Mouse (Mus musculus): Measurements from ENCODE around the gene Gga3. TPM values are rescaled to one million over a fixed set of nuclear protein-coding genes. Genes with fewer than 3 reads are reported as not detected.

Gene Gga3
- total and polyA plus RNA-seq, 3 experiments: 7.7 to 39.8 (median 18.7) TPM

- no peak for TF ChIP-seq ELF1 (IDR thresholded peaks at IDR 0.05; ENCODE audit: low read depth, low read length)
- TF ChIP-seq KAT2A (IDR thresholded peaks at IDR 0.05; ENCODE audit: insufficient replicate concordance, low read length): no peak
- TF ChIP-seq CHD1 (IDR thresholded peaks at IDR 0.05; ENCODE audit: low read depth, low read length): no peak; the same call in 1 of the 2 replicates
- no peak for TF ChIP-seq ZKSCAN1 (IDR thresholded peaks at IDR 0.05; ENCODE audit: borderline replicate concordance, low read depth, low read length)
- TF ChIP-seq TCF12 (IDR thresholded peaks at IDR 0.05; ENCODE audit: low read depth, low read length): no peak
- TF ChIP-seq GABPA (IDR thresholded peaks at IDR 0.05; ENCODE audit: insufficient replicate concordance, low read depth, low read length): no peak
Measured at GRCm38 (mm10) chr11:115535401-115536037, 68.3 kb downstream of the Gga3 start (continued).

GRCm38 (mm10) chr11:115534759-115535371 lies 69.0 kb downstream of the Gga3 start:
- in situ Hi-C loops (cut with MboI; ENCODE audit: low pct_ligation_motif_present, low pct_unique_long_range_greater_than_20kb, low sequenced_read_pairs): no loop called here
- TF ChIP-seq KAT2A (IDR thresholded peaks at IDR 0.05; ENCODE audit: insufficient replicate concordance, low read length) (no peak), MEF2A (IDR thresholded peaks at IDR 0.05; ENCODE audit: borderline replicate concordance, low read depth, low read length) (no peak), ZKSCAN1 (IDR thresholded peaks at IDR 0.05; ENCODE audit: borderline replicate concordance, low read depth, low read length) (no peak), NRF1 (IDR thresholded peaks at IDR 0.05; ENCODE audit: low read depth, low read length) (no peak), MAX (IDR thresholded peaks at IDR 0.05; ENCODE audit: low read length) (no peak), TCF12 (IDR thresholded peaks at IDR 0.05; ENCODE audit: low read depth, low read length) (no peak), CHD1 (IDR thresholded peaks at IDR 0.05; ENCODE audit: low read depth, low read length) (peak; percentile 77; the same call in 1 of the 2 replicates), USF1 (IDR thresholded peaks at IDR 0.05; ENCODE audit: low read depth, low read length) (no peak), SMC3 (IDR thresholded peaks at IDR 0.05; ENCODE audit: low read depth, low read length) (no peak), NELFE (IDR thresholded peaks at IDR 0.05; ENCODE audit: low read depth, low read length) (0 out of 2 replicates have a peak, but pooled peaks have one; percentile 10), EP300 (IDR thresholded peaks at IDR 0.05; ENCODE audit: low read length) (no peak), POLR2AphosphoS2 (IDR thresholded peaks at IDR 0.05; ENCODE audit: low read depth, low read length) (peak; percentile 51; the same call in 1 of the 2 replicates), IRF4 (IDR thresholded peaks at IDR 0.05; ENCODE audit: low read depth, low read length) (no peak), RAD21 (IDR thresholded peaks at IDR 0.05; ENCODE audit: low read depth, low read length) (no peak), TBP (conservative IDR thresholded peaks at IDR 0.05; ENCODE audit: low read depth, low read length) (no peak)

More at GRCm38 (mm10) chr11:115534759-115535371, 69.0 kb downstream of the Gga3 start:
- Histone ChIP-seq H3K9me3 (replicated peaks; ENCODE audit: low read length) (no peaks in the 10 kb centered on the region), H3K27me3 (replicated peaks) (no peaks in the 10 kb centered on the region), H3K79me2 (replicated peaks; ENCODE audit: control insufficient read depth, extremely low read depth, insufficient read depth, poor library complexity, severe bottlenecking) (peaks cover 56% of the 10 kb centered on the region), H3K4me2 (ENCODE audit: insufficient read depth, low read depth, poor library complexity, severe bottlenecking) (peak overlapping the region; percentile 97), H3K4me1 (ENCODE audit: control insufficient read depth in 1 of 2, insufficient read depth in 2 of 2) (peaks cover 9 to 48% of the 10 kb centered on the region in 2 experiments; a peak in 3 of 4 replicates), H3K36me3 (replicated peaks in 1 of 2; ENCODE audit: control insufficient read depth in 1 of 2, insufficient read depth in 1 of 2, low read length in 1 of 2) (peaks cover 30 to 42% of the 10 kb centered on the region in 2 experiments), H3K4me3 (replicated peaks in 1 of 3; ENCODE audit: low read depth in 2 of 3, low read length in 2 of 3, poor library complexity in 1 of 3) (peak overlapping the region; percentile 82 to 96 (median 84)), H3K27ac (ENCODE audit: insufficient read depth, low read depth) (peak overlapping the region; percentile 70), H3K9ac (ENCODE audit: insufficient read depth, low read depth) (peak overlapping the region; percentile 97)
- no peak for DNase-seq (ENCODE audit: extremely low read depth)
- dilution Hi-C loops (cut with MboI; ENCODE audit: extremely low pct_ligation_motif_present, extremely low pct_unique_long_range_greater_than_20kb, low sequenced_read_pairs): no loop called here

Other genes starting within 250 kb of the Gga3 start
- gene Hid1, start 236.3 kb downstream of the Gga3 start, total RNA-seq (2012; rRNA removed): 3.2 and 3.6 TPM in 2 replicates
- 0.12 TPM in 1 of 2 replicates, not detected in the other for gene Hid1, start 236.3 kb downstream of the Gga3 start, total RNA-seq (2014; rRNA removed)
- 0.36 and 0.57 TPM in 2 replicates for gene Hid1, start 236.3 kb downstream of the Gga3 start, polyA plus RNA-seq (2012; ENCODE audit: insufficient read length, low read depth)
- not detected in 2 replicates for gene Cdr2l, start 222.1 kb downstream of the Gga3 start, total RNA-seq (2012; rRNA removed)
- not detected in 2 replicates for gene Cdr2l, start 222.1 kb downstream of the Gga3 start, total RNA-seq (2014; rRNA removed)
- gene Cdr2l, start 222.1 kb downstream of the Gga3 start, polyA plus RNA-seq (2012; ENCODE audit: insufficient read length, low read depth): not detected in 2 replicates
- gene Mrpl58, start 200.3 kb downstream of the Gga3 start, total RNA-seq (2012; rRNA removed): 157 and 164 TPM in 2 replicates
- 110 and 113 TPM in 2 replicates for gene Mrpl58, start 200.3 kb downstream of the Gga3 start, total RNA-seq (2014; rRNA removed)
- 146 and 161 TPM in 2 replicates for gene Mrpl58, start 200.3 kb downstream of the Gga3 start, polyA plus RNA-seq (2012; ENCODE audit: insufficient read length, low read depth)
- 500 and 564 TPM in 2 replicates for gene Atp5h, start 184.1 kb downstream of the Gga3 start, total RNA-seq (2012; rRNA removed)
- gene Atp5h, start 184.1 kb downstream of the Gga3 start, total RNA-seq (2014; rRNA removed): 671 and 759 TPM in 2 replicates
- gene Atp5h, start 184.1 kb downstream of the Gga3 start, polyA plus RNA-seq (2012; ENCODE audit: insufficient read length, low read depth): 711 and 734 TPM in 2 replicates
- 10.0 and 14.0 TPM in 2 replicates for gene Kctd2, start 183.9 kb downstream of the Gga3 start, total RNA-seq (2012; rRNA removed)
- gene Kctd2, start 183.9 kb downstream of the Gga3 start, total RNA-seq (2014; rRNA removed): 6.8 and 8.5 TPM in 2 replicates
- 13.3 and 13.7 TPM in 2 replicates for gene Kctd2, start 183.9 kb downstream of the Gga3 start, polyA plus RNA-seq (2012; ENCODE audit: insufficient read length, low read depth)
- gene Trim80, start 163.5 kb downstream of the Gga3 start, total RNA-seq (2012; rRNA removed): not detected in 2 replicates
- not detected in 2 replicates for gene Trim80, start 163.5 kb downstream of the Gga3 start, total RNA-seq (2014; rRNA removed)
- not detected in 2 replicates for gene Trim80, start 163.5 kb downstream of the Gga3 start, polyA plus RNA-seq (2012; ENCODE audit: insufficient read length, low read depth)
- gene Slc16a5, start 141.6 kb downstream of the Gga3 start, total RNA-seq (2012; rRNA removed): 0.46 and 0.51 TPM in 2 replicates
- not detected in 2 replicates for gene Slc16a5, start 141.6 kb downstream of the Gga3 start, total RNA-seq (2014; rRNA removed)
- 0.68 and 0.71 TPM in 2 replicates for gene Slc16a5, start 141.6 kb downstream of the Gga3 start, polyA plus RNA-seq (2012; ENCODE audit: insufficient read length, low read depth)
- gene Armc7, start 128.4 kb downstream of the Gga3 start, total RNA-seq (2012; rRNA removed): 8.7 and 8.9 TPM in 2 replicates
- gene Armc7, start 128.4 kb downstream of the Gga3 start, total RNA-seq (2014; rRNA removed): 6.0 and 7.5 TPM in 2 replicates
- gene Armc7, start 128.4 kb downstream of the Gga3 start, polyA plus RNA-seq (2012; ENCODE audit: insufficient read length, low read depth): 12.5 TPM in 2 replicates
- gene Nt5c, start 112.2 kb downstream of the Gga3 start, total RNA-seq (2012; rRNA removed): 151 and 154 TPM in 2 replicates
- gene Nt5c, start 112.2 kb downstream of the Gga3 start, total RNA-seq (2014; rRNA removed): 59.8 and 65.3 TPM in 2 replicates
- gene Nt5c, start 112.2 kb downstream of the Gga3 start, polyA plus RNA-seq (2012; ENCODE audit: insufficient read length, low read depth): 175 and 190 TPM in 2 replicates
- gene Jpt1, start 89.7 kb downstream of the Gga3 start, total RNA-seq (2012; rRNA removed): 294 and 358 TPM in 2 replicates
- 439 and 448 TPM in 2 replicates for gene Jpt1, start 89.7 kb downstream of the Gga3 start, total RNA-seq (2014; rRNA removed)
- 432 and 479 TPM in 2 replicates for gene Jpt1, start 89.7 kb downstream of the Gga3 start, polyA plus RNA-seq (2012; ENCODE audit: insufficient read length, low read depth)
- gene Sumo2, start 67.8 kb downstream of the Gga3 start, total RNA-seq (2012; rRNA removed): 480 and 623 TPM in 2 replicates
- 1,752 and 1,801 TPM in 2 replicates for gene Sumo2, start 67.8 kb downstream of the Gga3 start, total RNA-seq (2014; rRNA removed)
- 960 and 1,020 TPM in 2 replicates for gene Sumo2, start 67.8 kb downstream of the Gga3 start, polyA plus RNA-seq (2012; ENCODE audit: insufficient read length, low read depth)
- gene Nup85, start 39.6 kb downstream of the Gga3 start, total RNA-seq (2012; rRNA removed): 290 and 340 TPM in 2 replicates
- 282 and 305 TPM in 2 replicates for gene Nup85, start 39.6 kb downstream of the Gga3 start, total RNA-seq (2014; rRNA removed)
- gene Nup85, start 39.6 kb downstream of the Gga3 start, polyA plus RNA-seq (2012; ENCODE audit: insufficient read length, low read depth): 326 and 368 TPM in 2 replicates
- gene Mrps7, start 126 bp downstream of the Gga3 start, total RNA-seq (2012; rRNA removed): 172 and 217 TPM in 2 replicates
- 154 and 168 TPM in 2 replicates for gene Mrps7, start 126 bp downstream of the Gga3 start, total RNA-seq (2014; rRNA removed)
- gene Mrps7, start 126 bp downstream of the Gga3 start, polyA plus RNA-seq (2012; ENCODE audit: insufficient read length, low read depth): 157 and 184 TPM in 2 replicates
- 143 and 177 TPM in 2 replicates for gene Mif4gd, start 8.9 kb upstream of the Gga3 start, total RNA-seq (2012; rRNA removed)
- 160 and 174 TPM in 2 replicates for gene Mif4gd, start 8.9 kb upstream of the Gga3 start, total RNA-seq (2014; rRNA removed)
- gene Mif4gd, start 8.9 kb upstream of the Gga3 start, polyA plus RNA-seq (2012; ENCODE audit: insufficient read length, low read depth): 131 and 143 TPM in 2 replicates
- 277 and 312 TPM in 2 replicates for gene Slc25a19, start 24.2 kb upstream of the Gga3 start, total RNA-seq (2012; rRNA removed)
- gene Slc25a19, start 24.2 kb upstream of the Gga3 start, total RNA-seq (2014; rRNA removed): 278 and 294 TPM in 2 replicates
- gene Slc25a19, start 24.2 kb upstream of the Gga3 start, polyA plus RNA-seq (2012; ENCODE audit: insufficient read length, low read depth): 374 and 398 TPM in 2 replicates
- gene Grb2, start 104.5 kb upstream of the Gga3 start, total RNA-seq (2012; rRNA removed): 63.6 and 67.7 TPM in 2 replicates
- gene Grb2, start 104.5 kb upstream of the Gga3 start, total RNA-seq (2014; rRNA removed): 110 and 117 TPM in 2 replicates
- 228 and 241 TPM in 2 replicates for gene Grb2, start 104.5 kb upstream of the Gga3 start, polyA plus RNA-seq (2012; ENCODE audit: insufficient read length, low read depth)
- gene Tmem94, start 161.4 kb upstream of the Gga3 start, total RNA-seq (2012; rRNA removed): 19.0 and 27.4 TPM in 2 replicates
- gene Tmem94, start 161.4 kb upstream of the Gga3 start, total RNA-seq (2014; rRNA removed): 4.8 and 6.4 TPM in 2 replicates
- 13.5 and 15.0 TPM in 2 replicates for gene Tmem94, start 161.4 kb upstream of the Gga3 start, polyA plus RNA-seq (2012; ENCODE audit: insufficient read length, low read depth)
- 8.2 and 8.9 TPM in 2 replicates for gene Caskin2, start 209.6 kb upstream of the Gga3 start, total RNA-seq (2012; rRNA removed)
- gene Caskin2, start 209.6 kb upstream of the Gga3 start, total RNA-seq (2014; rRNA removed): 2.7 and 2.9 TPM in 2 replicates
- gene Caskin2, start 209.6 kb upstream of the Gga3 start, polyA plus RNA-seq (2012; ENCODE audit: insufficient read length, low read depth): 6.4 and 6.9 TPM in 2 replicates
- 71.1 and 71.2 TPM in 2 replicates for gene Tsen54, start 210.7 kb upstream of the Gga3 start, total RNA-seq (2012; rRNA removed)
- gene Tsen54, start 210.7 kb upstream of the Gga3 start, total RNA-seq (2014; rRNA removed): 44.9 and 45.8 TPM in 2 replicates
- 55.0 and 59.4 TPM in 2 replicates for gene Tsen54, start 210.7 kb upstream of the Gga3 start, polyA plus RNA-seq (2012; ENCODE audit: insufficient read length, low read depth)
- 12.3 and 14.7 TPM in 2 replicates for gene Llgl2, start 220.0 kb upstream of the Gga3 start, total RNA-seq (2012; rRNA removed)
- 3.8 and 4.4 TPM in 2 replicates for gene Llgl2, start 220.0 kb upstream of the Gga3 start, total RNA-seq (2014; rRNA removed)
- gene Llgl2, start 220.0 kb upstream of the Gga3 start, polyA plus RNA-seq (2012; ENCODE audit: insufficient read length, low read depth): 6.8 and 9.2 TPM in 2 replicates